Mouse (Mus musculus) thymus, adult 18-20 months (tissue): ENCODE data around the gene Usp48.

Source experiments
- DNase-seq, 2 experiments: peaks; one replicate each; pipeline ENCODE4 v3.0.0; 2022; ENCODE audit warnings: mixed read lengths in 2 of 2

Gene Usp48

DNA sequence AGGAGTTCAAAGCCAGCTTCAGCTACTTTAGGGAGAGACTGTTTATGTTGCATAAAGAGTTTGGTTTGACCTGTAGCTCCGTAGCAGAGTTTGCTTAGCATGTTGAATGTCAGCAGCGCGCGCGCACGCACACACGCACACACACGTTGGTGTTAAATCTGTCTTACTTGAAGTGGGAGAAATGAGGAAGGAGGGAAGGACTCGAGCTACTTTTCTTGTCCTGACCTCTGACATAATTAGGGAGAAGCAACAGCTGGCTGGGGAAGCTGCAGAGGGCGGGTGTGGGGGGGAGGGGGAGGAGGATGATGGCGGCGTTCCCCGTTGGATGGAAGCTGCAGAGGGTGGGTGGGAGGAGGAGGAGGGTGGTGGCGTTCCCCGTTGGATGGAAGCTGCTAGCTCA lies 16.7 kb downstream of the Usp48 start:
- no peak for DNase-seq

DNA sequence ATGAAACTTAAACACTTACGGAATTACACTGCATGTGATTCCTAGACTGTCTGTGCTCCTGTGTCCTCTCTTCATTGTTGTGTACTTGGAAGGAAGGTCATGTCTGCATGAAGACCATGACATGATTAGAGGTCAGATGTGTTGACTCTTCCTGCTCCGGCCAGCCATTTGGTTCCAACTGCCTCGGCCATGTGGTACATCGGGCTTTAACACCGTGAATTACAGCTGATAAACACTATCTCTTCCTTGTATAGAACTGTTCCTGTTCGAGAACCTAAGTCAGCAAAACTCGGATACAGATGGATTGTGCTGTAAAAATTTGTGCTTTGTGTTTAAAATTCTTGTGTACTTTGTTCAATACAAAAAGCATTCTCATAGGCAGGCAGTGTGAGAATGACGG lies 29.3 kb downstream of the Usp48 start:
- no peak for DNase-seq

GRCm38 (mm10) chr4:137627476-137628235 lies 34.1 kb downstream of the Usp48 start:
- DNase-seq = no peak

DNA sequence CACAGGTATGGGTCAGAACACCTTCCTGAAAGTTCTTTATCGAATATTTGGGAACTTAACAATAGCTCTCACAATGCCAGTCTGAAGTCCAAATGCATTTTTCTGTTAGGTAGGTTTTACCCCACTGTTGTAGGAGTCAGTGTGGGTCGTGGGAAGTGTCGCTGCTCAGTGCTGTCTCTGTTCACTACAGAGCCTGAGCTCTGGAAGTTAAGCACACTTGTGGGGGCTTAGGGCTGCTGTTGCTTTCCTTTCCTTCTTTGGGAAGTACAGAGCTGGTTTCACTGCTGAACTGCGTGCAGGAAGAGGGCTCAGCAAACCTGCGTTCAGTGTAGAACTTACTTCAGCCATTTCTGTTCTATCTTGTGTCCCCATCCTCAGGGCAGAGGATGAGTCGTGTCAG lies 34.8 kb downstream of the Usp48 start:
- no peak for DNase-seq

DNA sequence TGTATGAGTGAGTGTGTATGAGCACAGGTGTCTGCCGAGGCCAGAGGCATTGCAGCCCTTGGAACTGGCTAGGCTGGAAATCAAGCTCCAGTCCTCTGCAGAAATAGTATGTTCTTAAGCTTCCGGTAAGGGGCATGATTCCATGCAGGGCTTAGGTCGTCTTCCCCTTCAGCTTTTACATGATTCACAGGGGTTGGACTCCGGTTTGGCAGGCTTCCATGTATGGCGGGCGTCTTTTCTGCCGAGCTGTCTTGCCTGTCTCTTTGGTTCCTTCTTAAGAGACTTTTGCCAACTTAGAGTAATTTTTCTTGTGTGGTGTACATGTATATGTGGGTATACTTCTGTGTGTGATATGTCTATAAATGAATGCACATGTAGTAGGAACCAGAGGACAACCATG lies 35.8 kb downstream of the Usp48 start:
- no peak for DNase-seq

DNA sequence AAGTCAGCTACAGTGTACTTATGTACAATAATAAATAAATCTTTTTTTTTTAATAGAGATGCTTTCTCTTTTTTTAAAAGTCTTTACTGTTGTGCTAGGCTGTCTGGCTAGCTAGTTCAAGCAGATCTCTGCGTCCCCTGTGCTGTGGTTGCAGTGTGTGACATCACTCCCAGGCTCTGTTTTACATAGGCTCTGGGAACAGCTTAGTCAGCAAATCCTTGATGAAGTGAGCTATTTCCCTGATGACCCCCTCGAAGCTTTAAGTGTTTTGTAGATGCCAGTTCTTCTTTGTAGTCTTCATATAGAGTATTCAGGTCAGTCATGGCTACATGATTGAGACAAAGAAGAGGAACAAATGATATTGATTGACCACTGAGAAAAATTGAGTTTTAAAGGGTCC lies 36.6 kb downstream of the Usp48 start:
- no peak for DNase-seq

DNA sequence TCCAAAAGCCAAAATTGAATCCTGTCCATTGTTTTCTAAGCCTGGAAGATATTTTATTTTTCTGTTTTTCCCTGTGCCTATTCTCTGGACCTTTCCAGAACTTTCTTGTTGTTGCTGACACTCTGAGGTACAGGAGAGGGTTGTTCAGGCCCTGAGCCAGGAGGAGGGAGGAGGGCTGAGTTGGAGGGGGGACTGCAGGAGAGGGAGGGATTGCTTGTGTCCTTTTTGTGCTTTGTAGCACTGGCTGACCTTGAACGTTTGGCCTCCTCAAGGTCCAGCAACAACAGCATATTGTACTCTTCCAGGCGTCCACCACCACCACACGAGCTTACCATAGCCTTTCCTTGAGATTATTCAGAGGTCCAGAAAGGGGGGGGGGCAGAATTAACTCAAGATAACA lies 38.0 kb downstream of the Usp48 start:
- no peak for DNase-seq

DNA sequence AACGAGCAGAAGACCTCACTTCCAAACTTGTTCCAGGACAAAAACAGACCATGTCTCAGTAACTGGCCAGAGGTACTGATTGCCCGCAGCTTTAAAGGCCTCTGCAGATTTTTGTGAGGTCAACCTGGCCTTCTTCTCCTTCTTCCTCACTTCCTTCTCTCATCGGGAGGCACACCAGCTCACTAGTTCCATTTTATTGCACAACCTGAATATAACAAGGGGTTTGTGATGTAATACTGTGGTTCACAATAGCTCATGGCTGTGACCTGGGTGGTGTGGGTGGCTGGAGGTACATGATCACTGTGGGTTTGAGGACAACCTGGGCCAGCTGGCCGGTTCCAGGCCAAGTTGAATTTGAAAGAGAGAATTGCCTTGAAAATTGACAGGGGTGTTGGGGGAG lies 39.8 kb downstream of the Usp48 start:
- no peak for DNase-seq

GRCm38 (mm10) chr4:137636597-137636996 lies 43.0 kb downstream of the Usp48 start:
- no peak for DNase-seq

- DNase-seq = no peak
Observed at GRCm38 (mm10) chr4:137641556-137641955, 48.0 kb downstream of the Usp48 start.

GRCm38 (mm10) chr4:137642101-137642500 lies 48.5 kb downstream of the Usp48 start:
- no peak for DNase-seq

GRCm38 (mm10) chr4:137643459-137643858 lies 49.9 kb downstream of the Usp48 start:
- no peak for DNase-seq

DNA sequence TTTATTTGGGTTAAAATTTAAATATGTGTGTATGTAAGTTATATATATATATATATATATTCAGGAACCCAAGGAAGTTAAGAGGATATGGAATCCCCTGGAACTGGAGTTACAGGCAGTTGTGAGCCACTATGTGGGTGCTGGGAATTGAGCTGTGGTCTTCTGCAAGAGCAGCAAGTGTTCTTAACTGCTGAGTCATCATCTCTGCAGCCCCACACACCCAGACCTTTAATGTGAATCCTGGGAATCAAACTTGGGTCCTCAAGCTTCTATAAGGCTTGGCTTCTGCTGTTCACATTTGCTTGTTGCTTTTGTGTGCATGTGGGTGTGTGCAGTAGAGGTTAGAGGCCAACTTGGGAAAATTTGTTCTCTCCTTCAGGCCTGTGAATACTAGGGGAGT lies 52.7 kb downstream of the Usp48 start:
- no peak for DNase-seq

DNA sequence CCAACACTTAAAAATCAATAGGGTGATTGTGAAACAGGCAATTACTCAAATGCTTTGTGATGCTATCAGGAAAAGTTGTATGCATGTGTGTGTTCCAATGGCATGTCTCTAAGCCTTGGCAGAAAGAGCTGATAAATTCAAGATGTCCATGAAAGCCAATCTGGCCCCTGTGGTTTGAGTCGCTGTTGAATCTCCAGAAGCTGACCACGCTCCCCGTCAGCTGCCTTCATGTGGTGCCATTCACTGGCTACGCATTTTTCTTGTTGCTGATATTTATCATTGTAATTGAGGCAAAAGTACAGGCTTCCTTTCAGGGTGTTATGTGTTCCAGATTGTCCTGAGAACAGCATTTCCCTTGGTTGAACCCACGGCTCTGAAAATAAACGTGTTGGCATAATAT lies 54.1 kb downstream of the Usp48 start:
- DNase-seq = no peak

DNA sequence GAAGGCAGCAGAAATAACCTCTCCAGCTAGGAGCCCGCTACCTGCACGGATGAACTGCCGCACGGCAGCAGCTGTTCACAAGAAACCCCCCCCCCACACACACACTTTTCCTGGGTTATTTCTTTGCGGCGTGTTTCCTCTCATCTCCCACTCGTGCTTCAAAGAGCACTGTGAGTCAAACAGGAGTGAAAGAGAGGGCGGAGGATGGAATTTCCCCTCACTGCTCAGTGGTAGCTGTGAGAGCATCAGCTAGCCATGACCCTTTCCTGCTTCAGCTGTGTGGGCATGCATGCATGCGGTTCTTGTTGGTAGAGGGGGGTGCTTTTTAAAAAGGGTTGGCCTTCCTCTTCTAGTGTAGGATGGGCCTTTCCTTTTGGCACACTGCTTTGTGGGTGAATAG lies 54.7 kb downstream of the Usp48 start:
- DNase-seq = no peak

DNA sequence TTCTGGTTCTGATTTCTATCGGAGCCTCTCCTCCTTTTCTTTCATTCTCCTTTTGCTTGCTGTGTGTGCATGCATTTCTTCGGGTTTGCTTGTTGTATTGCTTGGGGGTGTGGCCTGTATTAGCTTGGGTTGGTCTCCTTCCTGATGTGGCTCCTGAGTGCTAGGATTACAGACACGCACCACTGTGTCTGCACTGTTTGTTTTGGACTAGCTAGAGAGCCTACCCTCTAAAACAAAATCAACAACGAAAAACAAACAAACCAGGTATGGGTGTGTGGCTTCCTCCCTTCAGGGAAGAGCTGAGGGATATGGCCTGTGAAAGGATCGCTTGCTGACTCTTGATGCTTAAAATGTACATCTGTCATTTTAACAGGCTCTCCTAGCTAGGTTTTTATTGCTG lies 57.4 kb downstream of the Usp48 start:
- no peak for DNase-seq

GRCm38 (mm10) chr4:137652835-137653346 lies 59.3 kb downstream of the Usp48 start:
- DNase-seq = no peak

GRCm38 (mm10) chr4:137655241-137656031 lies 61.9 kb downstream of the Usp48 start:
- DNase-seq = no peak

GRCm38 (mm10) chr4:137657674-137658073 lies 64.1 kb downstream of the Usp48 start:
- DNase-seq = no peak

- no peak for DNase-seq
Observed at GRCm38 (mm10) chr4:137659541-137659940, 66.0 kb downstream of the Usp48 start.

- DNase-seq = no peak
Observed at GRCm38 (mm10) chr4:137660364-137661077, 67.0 kb downstream of the Usp48 start.

- DNase-seq = no peak
Observed at GRCm38 (mm10) chr4:137661078-137661450, 67.5 kb downstream of the Usp48 start.

GRCm38 (mm10) chr4:137661547-137661946 lies 68.0 kb downstream of the Usp48 start:
- no peak for DNase-seq

- DNase-seq = no peak
Observed at GRCm38 (mm10) chr4:137663491-137663890, 69.9 kb downstream of the Usp48 start.
